Mouse (Mus musculus) stomach, embryonic 14.5 days (tissue): ENCODE measurements around the gene Anxa6. TPM values are rescaled to one million over a fixed set of nuclear protein-coding genes. Genes with fewer than 3 reads are reported as not detected.
A peak's percentile ranks its signal among the peaks of the same experiment; 100 is the strongest.

Experiments
- ATAC-seq: fragments of 200-750 bp; cut with Nextera tagmentation; 2 replicates; pipeline ENCODE4 v1.8.0; 2017; ENCODE audit warnings: low read depth, moderate TSS enrichment; ENCODE audit not compliant: insufficient number of reproducible peaks, insufficient read depth, low FRiP score
- H3K27ac ChIP-seq: fragments of 300-500 bp; sonication (generic); 2 replicates; pipeline ENCODE4 v1.5.1; 2014; ENCODE audit warnings: mild to moderate bottlenecking, low read length, moderate library complexity, mixed read lengths
- H3K27me3 ChIP-seq: fragments of 300-500 bp; sonication (generic); 2 replicates; pipeline ENCODE4 v1.6.1; 2014; ENCODE audit warnings: low read length, control low read depth, mixed read lengths; ENCODE audit not compliant: control insufficient read depth, insufficient read depth
- H3K36me3 ChIP-seq: fragments of 300-500 bp; sonication (generic); 2 replicates; pipeline ENCODE4 v1.6.1; 2014; ENCODE audit warnings: mild to moderate bottlenecking, control low read depth, low read length, moderate library complexity, mixed read lengths; ENCODE audit not compliant: control insufficient read depth, insufficient read depth
- H3K4me1 ChIP-seq: fragments of 300-500 bp; sonication (generic); 2 replicates; pipeline ENCODE4 v1.6.1; 2014; ENCODE audit warnings: low read length, control low read depth, mixed read lengths; ENCODE audit not compliant: control insufficient read depth, insufficient read depth
- H3K4me2 ChIP-seq: fragments of 300-500 bp; sonication (generic); replicated peaks from 2 replicates; pipeline ENCODE4 v1.6.1; 2014; ENCODE audit warnings: low read depth, low read length, control low read depth
- H3K4me3 ChIP-seq: fragments of 300-500 bp; sonication (generic); 2 replicates; pipeline ENCODE4 v1.5.1; 2014; ENCODE audit warnings: low read depth, low read length, control low read depth
- H3K9ac ChIP-seq: fragments of 300-500 bp; sonication (generic); replicated peaks from 2 replicates; pipeline ENCODE4 v1.6.1; 2014; ENCODE audit warnings: low read depth, mild to moderate bottlenecking, control low read depth, low read length, moderate library complexity, mixed read lengths
- H3K9me3 ChIP-seq: fragments of 300-500 bp; sonication (generic); 2 replicates; pipeline ENCODE4 v1.6.1; 2016; ENCODE audit warnings: low read depth, low read length, control low read depth; ENCODE audit not compliant: control insufficient read depth
- WGBS: fragments of 180-500 bp; shearing (Covaris S2); extraction: QIAGEN DNeasy Blood & Tissue Kit; methylation state at CpG from one replicate; pipeline ENCODE4 v1.1.7; 2014; 5-methylcytosine and 5-hydroxymethylcytosine counted together
- polyA plus RNA-seq: library from polyadenylated mRNA; unstranded; fragments of >200 nt; fragmentation: Nextera tagmentation; extraction: Ambion mirVana; gene quantifications from 2 replicates; pipeline ENCODE4 v1.2.1, GENCODE M21; 2014

Gene Anxa6
- polyA plus RNA-seq, 1 experiment from 2014 or later, result 400 TPM

- H3K36me3 ChIP-seq, result peaks cover 21% of the 10 kb centered on the region
- no peaks in the 10 kb centered on the region for H3K9me3 ChIP-seq
- peaks cover 83% of the 10 kb centered on the region for H3K4me1 ChIP-seq
- peak overlapping the region; percentile 80; the same call in 1 of the 2 replicates for H3K27ac ChIP-seq
- H3K4me2 ChIP-seq, result no peak overlapping the region
- ATAC-seq, result no peak
- H3K27me3 ChIP-seq, result no peaks in the 10 kb centered on the region
- 89% methylated on average over 4 of the region's 4 CpGs for WGBS
- no peak overlapping the region for H3K4me3 ChIP-seq
- no peak overlapping the region for H3K9ac ChIP-seq
Measured at GRCm38 (mm10) chr11:55025896-55026295, 7.3 kb downstream of the Anxa6 start.

GRCm38 (mm10) chr11:55023583-55023982 is 9.7 kb downstream of the Anxa6 start:
- Histone ChIP-seq H3K9ac (no peak overlapping the region), H3K4me1 (peaks cover 78% of the 10 kb centered on the region)
- ATAC-seq, result no peak; the same call in 1 of the 2 replicates

GRCm38 (mm10) chr11:55023049-55023564 is 10.1 kb downstream of the Anxa6 start:
- ATAC-seq, result peak; percentile 79
- Histone ChIP-seq H3K4me1 (peaks cover 78% of the 10 kb centered on the region), H3K9ac (peak overlapping the region; percentile 14; the same call in 1 of the 2 replicates), H3K4me3 (no peak overlapping the region), H3K4me2 (peak overlapping the region; percentile 42), H3K27me3 (no peaks in the 10 kb centered on the region), H3K36me3 (peaks cover 43% of the 10 kb centered on the region), H3K9me3 (no peaks in the 10 kb centered on the region), H3K27ac (peak overlapping the region; percentile 99)
- WGBS, result 4% methylated on average over 10 of the region's 10 CpGs

More at GRCm38 (mm10) chr11:55023583-55023982, 9.7 kb downstream of the Anxa6 start:
- no peaks in the 10 kb centered on the region for H3K9me3 ChIP-seq
- peak overlapping the region; percentile 42 for H3K4me2 ChIP-seq
- H3K27ac ChIP-seq, result peak overlapping the region; percentile 99
- H3K4me3 ChIP-seq, result no peak overlapping the region
- H3K36me3 ChIP-seq, result peaks cover 39% of the 10 kb centered on the region
- WGBS, result 62% methylated on average over 3 of the region's 3 CpGs
- no peaks in the 10 kb centered on the region for H3K27me3 ChIP-seq

- no peak overlapping the region for H3K4me3 ChIP-seq
- peak overlapping the region; percentile 42 for H3K4me2 ChIP-seq
- peak overlapping the region; percentile 14; the same call in 1 of the 2 replicates for H3K9ac ChIP-seq
- H3K27ac ChIP-seq, result peak overlapping the region; percentile 99
- no peaks in the 10 kb centered on the region for H3K27me3 ChIP-seq
- 38% methylated on average over 5 of the region's 5 CpGs for WGBS
- peaks cover 48% of the 10 kb centered on the region for H3K36me3 ChIP-seq
- no peaks in the 10 kb centered on the region for H3K9me3 ChIP-seq
- peaks cover 72% of the 10 kb centered on the region for H3K4me1 ChIP-seq
- ATAC-seq, result no peak; the same call in 1 of the 2 replicates
Measured at GRCm38 (mm10) chr11:55022508-55022907, 10.7 kb downstream of the Anxa6 start.

GRCm38 (mm10) chr11:55021859-55022258 is 11.4 kb downstream of the Anxa6 start:
- 33% methylated on average over 6 of the region's 6 CpGs for WGBS

GRCm38 (mm10) chr11:55021458-55021857 is 11.8 kb downstream of the Anxa6 start:
- Histone ChIP-seq H3K27me3 (no peaks in the 10 kb centered on the region), H3K4me2 (no peak overlapping the region), H3K9ac (no peak overlapping the region), H3K9me3 (no peaks in the 10 kb centered on the region), H3K4me3 (no peak overlapping the region), H3K4me1 (peaks cover 62% of the 10 kb centered on the region), H3K27ac (peak overlapping the region; percentile 99; the same call in 1 of the 2 replicates), H3K36me3 (peaks cover 45% of the 10 kb centered on the region)
- no peak for ATAC-seq

More at GRCm38 (mm10) chr11:55021859-55022258, 11.4 kb downstream of the Anxa6 start:
- peak overlapping the region; percentile 99 for H3K27ac ChIP-seq
- H3K9ac ChIP-seq, result peak overlapping the region; percentile 14; the same call in 1 of the 2 replicates
- H3K36me3 ChIP-seq, result peaks cover 48% of the 10 kb centered on the region
- peaks cover 65% of the 10 kb centered on the region for H3K4me1 ChIP-seq
- no peak overlapping the region for H3K4me3 ChIP-seq
- no peaks in the 10 kb centered on the region for H3K27me3 ChIP-seq
- ATAC-seq, result no peak
- no peaks in the 10 kb centered on the region for H3K9me3 ChIP-seq
- H3K4me2 ChIP-seq, result peak overlapping the region; percentile 42

GRCm38 (mm10) chr11:55019711-55020110 is 13.5 kb downstream of the Anxa6 start:
- no peak overlapping the region for H3K9ac ChIP-seq
- H3K4me2 ChIP-seq, result no peak overlapping the region
- peaks cover 48% of the 10 kb centered on the region for H3K4me1 ChIP-seq
- peaks cover 33% of the 10 kb centered on the region; the same call in 1 of the 2 replicates for H3K36me3 ChIP-seq
- ATAC-seq, result no peak
- 91% methylated on average over 2 of the region's 2 CpGs for WGBS
- H3K9me3 ChIP-seq, result no peaks in the 10 kb centered on the region
- no peaks in the 10 kb centered on the region for H3K27me3 ChIP-seq
- no peak overlapping the region for H3K27ac ChIP-seq
- no peak overlapping the region for H3K4me3 ChIP-seq

- H3K9me3 ChIP-seq, result no peaks in the 10 kb centered on the region
- WGBS, result 51% methylated on average over 6 of the region's 6 CpGs
- no peak overlapping the region for H3K27ac ChIP-seq
- H3K9ac ChIP-seq, result no peak overlapping the region
- peaks cover 48% of the 10 kb centered on the region for H3K36me3 ChIP-seq
- no peak for ATAC-seq
- no peaks in the 10 kb centered on the region for H3K27me3 ChIP-seq
- H3K4me2 ChIP-seq, result no peak overlapping the region
- peaks cover 32% of the 10 kb centered on the region for H3K4me1 ChIP-seq
- H3K4me3 ChIP-seq, result no peak overlapping the region
Measured at GRCm38 (mm10) chr11:55018034-55018433, 15.2 kb downstream of the Anxa6 start.

- WGBS, result 79% methylated on average over 2 of the region's 2 CpGs
- Histone ChIP-seq H3K27ac (no peak overlapping the region), H3K9ac (no peak overlapping the region), H3K36me3 (peaks cover 53% of the 10 kb centered on the region), H3K4me3 (no peak overlapping the region), H3K27me3 (no peaks in the 10 kb centered on the region), H3K4me1 (peaks cover 24% of the 10 kb centered on the region), H3K9me3 (no peaks in the 10 kb centered on the region), H3K4me2 (no peak overlapping the region)
- no peak for ATAC-seq
Measured at GRCm38 (mm10) chr11:55017201-55017600, 16.0 kb downstream of the Anxa6 start.
